Mouse (Mus musculus): ENCODE data around the gene Prmt8. TPM values are rescaled to one million over a fixed set of nuclear protein-coding genes. Genes with fewer than 3 reads are reported as not detected.

Prmt8 gene
- polyA plus RNA-seq, 1 experiment from 2014 or later, result not detected

GRCm38 (mm10) chr6:127748793-127749192, 20.5 kb downstream of the Prmt8 start:
- WGBS, result 78% methylated on average over 8 of the region's 8 CpGs

GRCm38 (mm10) chr6:127742290-127742689, 27.0 kb downstream of the Prmt8 start:
- no peaks in the 10 kb centered on the region for H3K9me3 ChIP-seq (replicated peaks; ENCODE audit: control insufficient read depth, low read length)
- no peaks in the 10 kb centered on the region for H3K4me1 ChIP-seq (ENCODE audit: control insufficient read depth, insufficient read depth, low read length)
- no peaks in the 10 kb centered on the region for H3K36me3 ChIP-seq (ENCODE audit: control insufficient read depth, insufficient read depth, low read length)
- WGBS, result 83% methylated on average over 12 of the region's 12 CpGs
- no peak overlapping the region for H3K4me3 ChIP-seq (replicated peaks; ENCODE audit: low read length)
- H3K9ac ChIP-seq (ENCODE audit: low read length), result no peak overlapping the region
- no peak for ATAC-seq (ENCODE audit: insufficient read depth, low FRiP score)
- H3K27me3 ChIP-seq (ENCODE audit: control insufficient read depth, insufficient read depth, low read length), result no peaks in the 10 kb centered on the region
- H3K4me2 ChIP-seq (ENCODE audit: low read depth, low read length), result no peak overlapping the region
- H3K27ac ChIP-seq (ENCODE audit: low read length), result no peak overlapping the region

More at GRCm38 (mm10) chr6:127748793-127749192, 20.5 kb downstream of the Prmt8 start:
- Histone ChIP-seq H3K27ac (ENCODE audit: low read length) (no peak overlapping the region), H3K9ac (ENCODE audit: low read length) (no peak overlapping the region), H3K4me1 (ENCODE audit: control insufficient read depth, insufficient read depth, low read length) (no peaks in the 10 kb centered on the region), H3K9me3 (replicated peaks; ENCODE audit: control insufficient read depth, low read length) (no peaks in the 10 kb centered on the region), H3K27me3 (ENCODE audit: control insufficient read depth, insufficient read depth, low read length) (no peaks in the 10 kb centered on the region), H3K4me2 (ENCODE audit: low read depth, low read length) (no peak overlapping the region), H3K4me3 (replicated peaks; ENCODE audit: low read length) (no peak overlapping the region), H3K36me3 (ENCODE audit: control insufficient read depth, insufficient read depth, low read length) (no peaks in the 10 kb centered on the region)
- no peak for ATAC-seq (ENCODE audit: insufficient read depth, low FRiP score)

GRCm38 (mm10) chr6:127741162-127741561, 28.1 kb downstream of the Prmt8 start:
- Histone ChIP-seq H3K9me3 (replicated peaks; ENCODE audit: control insufficient read depth, low read length) (no peaks in the 10 kb centered on the region), H3K27ac (ENCODE audit: low read length) (no peak overlapping the region), H3K4me3 (replicated peaks; ENCODE audit: low read length) (no peak overlapping the region), H3K4me2 (ENCODE audit: low read depth, low read length) (no peak overlapping the region), H3K36me3 (ENCODE audit: control insufficient read depth, insufficient read depth, low read length) (no peaks in the 10 kb centered on the region), H3K4me1 (ENCODE audit: control insufficient read depth, insufficient read depth, low read length) (no peaks in the 10 kb centered on the region), H3K9ac (ENCODE audit: low read length) (no peak overlapping the region), H3K27me3 (ENCODE audit: control insufficient read depth, insufficient read depth, low read length) (no peaks in the 10 kb centered on the region)
- 73% methylated on average over 6 of the region's 6 CpGs for WGBS
- no peak for ATAC-seq (ENCODE audit: insufficient read depth, low FRiP score)

GRCm38 (mm10) chr6:127740711-127741110, 28.6 kb downstream of the Prmt8 start:
- ATAC-seq (ENCODE audit: insufficient read depth, low FRiP score), result no peak
- no peak overlapping the region for H3K9ac ChIP-seq (ENCODE audit: low read length)
- H3K4me1 ChIP-seq (ENCODE audit: control insufficient read depth, insufficient read depth, low read length), result no peaks in the 10 kb centered on the region
- no peak overlapping the region for H3K4me2 ChIP-seq (ENCODE audit: low read depth, low read length)
- H3K36me3 ChIP-seq (ENCODE audit: control insufficient read depth, insufficient read depth, low read length), result no peaks in the 10 kb centered on the region
- no peaks in the 10 kb centered on the region for H3K27me3 ChIP-seq (ENCODE audit: control insufficient read depth, insufficient read depth, low read length)
- no peak overlapping the region for H3K4me3 ChIP-seq (replicated peaks; ENCODE audit: low read length)
- H3K9me3 ChIP-seq (replicated peaks; ENCODE audit: control insufficient read depth, low read length), result no peaks in the 10 kb centered on the region
- H3K27ac ChIP-seq (ENCODE audit: low read length), result no peak overlapping the region
- WGBS, result 60% methylated on average over 9 of the region's 9 CpGs

GRCm38 (mm10) chr6:127739921-127740320, 29.4 kb downstream of the Prmt8 start:
- H3K4me3 ChIP-seq (replicated peaks; ENCODE audit: low read length), result no peak overlapping the region
- H3K27me3 ChIP-seq (ENCODE audit: control insufficient read depth, insufficient read depth, low read length), result no peaks in the 10 kb centered on the region
- no peaks in the 10 kb centered on the region for H3K4me1 ChIP-seq (ENCODE audit: control insufficient read depth, insufficient read depth, low read length)
- no peak overlapping the region for H3K27ac ChIP-seq (ENCODE audit: low read length)
- H3K9me3 ChIP-seq (replicated peaks; ENCODE audit: control insufficient read depth, low read length), result no peaks in the 10 kb centered on the region
- no peak overlapping the region for H3K9ac ChIP-seq (ENCODE audit: low read length)
- no peak for ATAC-seq (ENCODE audit: insufficient read depth, low FRiP score)
- no peak overlapping the region for H3K4me2 ChIP-seq (ENCODE audit: low read depth, low read length)
- 76% methylated on average over 5 of the region's 5 CpGs for WGBS
- no peaks in the 10 kb centered on the region for H3K36me3 ChIP-seq (ENCODE audit: control insufficient read depth, insufficient read depth, low read length)

GRCm38 (mm10) chr6:127735130-127735981, 33.9 kb downstream of the Prmt8 start:
- 55% methylated on average over 13 of the region's 13 CpGs for WGBS
- Histone ChIP-seq H3K9ac (ENCODE audit: low read length) (no peak overlapping the region), H3K9me3 (replicated peaks; ENCODE audit: control insufficient read depth, low read length) (no peaks in the 10 kb centered on the region), H3K27ac (ENCODE audit: low read length) (no peak overlapping the region), H3K4me1 (ENCODE audit: control insufficient read depth, insufficient read depth, low read length) (no peaks in the 10 kb centered on the region), H3K4me3 (replicated peaks; ENCODE audit: low read length) (no peak overlapping the region), H3K4me2 (ENCODE audit: low read depth, low read length) (no peak overlapping the region), H3K27me3 (ENCODE audit: control insufficient read depth, insufficient read depth, low read length) (no peaks in the 10 kb centered on the region), H3K36me3 (ENCODE audit: control insufficient read depth, insufficient read depth, low read length) (no peaks in the 10 kb centered on the region)
- no peak for ATAC-seq (ENCODE audit: insufficient read depth, low FRiP score)

- H3K27ac ChIP-seq (ENCODE audit: low read length), result no peak overlapping the region
- no peak for ATAC-seq (ENCODE audit: insufficient read depth, low FRiP score)
Observed at GRCm38 (mm10) chr6:127723126-127723525, 46.1 kb downstream of the Prmt8 start.

GRCm38 (mm10) chr6:127719875-127720274, 49.4 kb downstream of the Prmt8 start:
- no peak overlapping the region for H3K9ac ChIP-seq (ENCODE audit: low read length)
- H3K36me3 ChIP-seq (ENCODE audit: control insufficient read depth, insufficient read depth, low read length), result no peaks in the 10 kb centered on the region
- no peaks in the 10 kb centered on the region for H3K9me3 ChIP-seq (replicated peaks; ENCODE audit: control insufficient read depth, low read length)
- H3K27ac ChIP-seq (ENCODE audit: low read length), result no peak overlapping the region
- no peaks in the 10 kb centered on the region for H3K4me1 ChIP-seq (ENCODE audit: control insufficient read depth, insufficient read depth, low read length)
- H3K4me2 ChIP-seq (ENCODE audit: low read depth, low read length), result no peak overlapping the region
- no peak for ATAC-seq (ENCODE audit: insufficient read depth, low FRiP score)
- H3K27me3 ChIP-seq (ENCODE audit: control insufficient read depth, insufficient read depth, low read length), result no peaks in the 10 kb centered on the region; the same call in 1 of the 2 replicates
- no peak overlapping the region for H3K4me3 ChIP-seq (replicated peaks; ENCODE audit: low read length)
- WGBS, result 83% methylated on average over 14 of the region's 14 CpGs

More at GRCm38 (mm10) chr6:127723126-127723525, 46.1 kb downstream of the Prmt8 start:
- Histone ChIP-seq H3K36me3 (ENCODE audit: control insufficient read depth, insufficient read depth, low read length) (no peaks in the 10 kb centered on the region), H3K9me3 (replicated peaks; ENCODE audit: control insufficient read depth, low read length) (no peaks in the 10 kb centered on the region), H3K4me3 (replicated peaks; ENCODE audit: low read length) (no peak overlapping the region), H3K9ac (ENCODE audit: low read length) (no peak overlapping the region), H3K4me2 (ENCODE audit: low read depth, low read length) (no peak overlapping the region), H3K4me1 (ENCODE audit: control insufficient read depth, insufficient read depth, low read length) (no peaks in the 10 kb centered on the region), H3K27me3 (ENCODE audit: control insufficient read depth, insufficient read depth, low read length) (no peaks in the 10 kb centered on the region; the same call in 1 of the 2 replicates)
- 60% methylated on average over 8 of the region's 8 CpGs for WGBS

- 45% methylated on average over 21 of the region's 21 CpGs for WGBS
- Histone ChIP-seq H3K36me3 (ENCODE audit: control insufficient read depth, insufficient read depth, low read length) (no peaks in the 10 kb centered on the region), H3K9me3 (replicated peaks; ENCODE audit: control insufficient read depth, low read length) (no peaks in the 10 kb centered on the region), H3K27ac (ENCODE audit: low read length) (no peak overlapping the region), H3K4me1 (ENCODE audit: control insufficient read depth, insufficient read depth, low read length) (no peaks in the 10 kb centered on the region), H3K9ac (ENCODE audit: low read length) (no peak overlapping the region), H3K4me2 (ENCODE audit: low read depth, low read length) (no peak overlapping the region), H3K27me3 (ENCODE audit: control insufficient read depth, insufficient read depth, low read length) (no peaks in the 10 kb centered on the region; the same call in 1 of the 2 replicates), H3K4me3 (replicated peaks; ENCODE audit: low read length) (no peak overlapping the region)
- ATAC-seq (ENCODE audit: insufficient read depth, low FRiP score), result no peak
Observed at GRCm38 (mm10) chr6:127717239-127718137, 51.8 kb downstream of the Prmt8 start.

Measured in stomach, embryonic 16.5 days (tissue).